Mouse (Mus musculus) neural tube, embryonic 11.5 days (tissue): ENCODE measurements at regions not wholly inside any gene's neighbourhood (a gene's known extent, or its start where the extent isn't known, plus 50 kb on each side); places are given as distances from the start of the nearest gene placed in this dataset.

Experiments
- ATAC-seq: fragments of 200-750 bp; cut with Nextera tagmentation; 2 replicates; pipeline ENCODE4 v1.8.0; 2017; ENCODE audit warnings: moderate number of reproducible peaks, mild to moderate bottlenecking, moderate TSS enrichment, moderate library complexity; ENCODE audit not compliant: insufficient read depth, low FRiP score, low TSS enrichment
- DNase-seq: peaks from one replicate; pipeline ENCODE4 v3.0.0-alpha.2; 2015; ENCODE audit warnings: low spot score
- H3K27ac ChIP-seq: fragments of 300-500 bp; sonication (generic); 2 replicates; pipeline ENCODE4 v1.5.1; 2014; ENCODE audit warnings: low read depth, mild to moderate bottlenecking, low read length
- H3K27me3 ChIP-seq: fragments of 300-500 bp; sonication (generic); 2 replicates; pipeline ENCODE4 v1.6.1; 2014; ENCODE audit warnings: mild to moderate bottlenecking, low read length, mixed read lengths; ENCODE audit not compliant: control insufficient read depth, insufficient read depth
- H3K36me3 ChIP-seq: fragments of 300-500 bp; sonication (generic); 2 replicates; pipeline ENCODE4 v1.6.1; 2014; ENCODE audit warnings: mild to moderate bottlenecking, low read length, moderate library complexity, mixed read lengths; ENCODE audit not compliant: control insufficient read depth, insufficient read depth
- H3K4me1 ChIP-seq: fragments of 300-500 bp; sonication (generic); 2 replicates; pipeline ENCODE4 v1.6.1; 2014; ENCODE audit warnings: low read length, mixed read lengths; ENCODE audit not compliant: control insufficient read depth, insufficient read depth
- H3K4me2 ChIP-seq: fragments of 300-500 bp; sonication (generic); 2 replicates; pipeline ENCODE4 v1.6.1; 2014; ENCODE audit warnings: low read depth, mild to moderate bottlenecking, moderate library complexity
- H3K4me3 ChIP-seq: fragments of 300-500 bp; sonication (generic); 2 replicates; pipeline ENCODE4 v1.5.1; 2014; ENCODE audit warnings: low read depth, low read length
- H3K9ac ChIP-seq: fragments of 300-500 bp; sonication (generic); 2 replicates; pipeline ENCODE4 v1.6.1; 2014; ENCODE audit warnings: mild to moderate bottlenecking, low read length
- H3K9me3 ChIP-seq: fragments of 300-500 bp; sonication (generic); 2 replicates; pipeline ENCODE4 v1.6.1; 2016; ENCODE audit warnings: low read length; ENCODE audit not compliant: control insufficient read depth
- WGBS: fragments of 180-500 bp; shearing (Covaris S2); extraction: QIAGEN DNeasy Blood & Tissue Kit; methylation state at CpG from one replicate; pipeline ENCODE4 v1.1.7; 2014; 5-methylcytosine and 5-hydroxymethylcytosine counted together

- no peaks in the 10 kb centered on the region for H3K36me3 ChIP-seq
- peak overlapping the region; percentile 29 for H3K4me3 ChIP-seq
- peak overlapping the region; percentile 64 for H3K27ac ChIP-seq
- peak overlapping the region; percentile 40 for H3K4me2 ChIP-seq
- no peaks in the 10 kb centered on the region for H3K4me1 ChIP-seq
- peak overlapping the region; percentile 84 for H3K9ac ChIP-seq
- H3K27me3 ChIP-seq = no peaks in the 10 kb centered on the region
- WGBS = under 1% methylated on average over 35 of the region's 35 CpGs
- H3K9me3 ChIP-seq = no peaks in the 10 kb centered on the region
- DNase-seq (peak; percentile 73), ATAC-seq (peak; percentile 72)
Measured at GRCm38 (mm10) chr15:37135590-37136164, 128.1 kb upstream of the Zfp706 start.

DNA sequence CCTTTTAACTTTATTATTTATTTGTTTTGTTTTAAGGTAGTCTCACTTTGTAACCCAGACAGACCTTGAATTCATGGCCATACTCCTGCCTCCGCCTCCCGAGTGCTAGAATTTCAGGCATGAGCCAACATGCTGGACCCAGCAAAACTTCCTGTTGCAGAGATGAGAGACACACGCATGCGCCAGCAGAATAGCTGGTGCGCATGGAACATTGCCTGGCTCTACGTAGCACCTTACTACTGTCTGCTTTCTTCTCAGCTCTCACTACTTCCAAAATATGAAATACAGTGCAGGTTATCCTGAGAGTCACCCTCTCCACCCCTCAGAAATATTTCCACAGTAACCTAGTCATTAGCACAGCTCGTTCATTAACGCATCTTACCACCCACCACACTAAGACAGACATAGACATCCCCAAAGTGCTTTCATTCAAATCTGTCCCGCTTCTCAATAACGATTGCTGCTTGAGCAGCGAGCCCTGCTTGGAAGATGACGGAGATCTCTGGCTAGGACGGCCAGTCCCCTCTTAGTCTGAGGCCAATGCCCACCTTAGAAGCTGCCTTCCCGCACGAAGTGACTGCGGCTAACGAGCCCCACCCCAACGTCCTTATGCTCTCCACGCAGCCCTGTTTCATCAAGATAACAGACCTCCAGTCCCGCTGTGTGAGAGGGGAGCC lies 127.5 kb upstream of the Zfp706 start:
- Histone ChIP-seq H3K36me3 (no peaks in the 10 kb centered on the region), H3K27me3 (no peaks in the 10 kb centered on the region), H3K9ac (peak overlapping the region; percentile 84), H3K4me2 (peak overlapping the region; percentile 40), H3K9me3 (no peaks in the 10 kb centered on the region), H3K4me1 (no peaks in the 10 kb centered on the region), H3K4me3 (peak overlapping the region; percentile 29), H3K27ac (peak overlapping the region; percentile 64)
- 23% methylated on average over 20 of the region's 20 CpGs for WGBS
- ATAC-seq = peak; percentile 57
- peak; percentile 36 for DNase-seq

DNA sequence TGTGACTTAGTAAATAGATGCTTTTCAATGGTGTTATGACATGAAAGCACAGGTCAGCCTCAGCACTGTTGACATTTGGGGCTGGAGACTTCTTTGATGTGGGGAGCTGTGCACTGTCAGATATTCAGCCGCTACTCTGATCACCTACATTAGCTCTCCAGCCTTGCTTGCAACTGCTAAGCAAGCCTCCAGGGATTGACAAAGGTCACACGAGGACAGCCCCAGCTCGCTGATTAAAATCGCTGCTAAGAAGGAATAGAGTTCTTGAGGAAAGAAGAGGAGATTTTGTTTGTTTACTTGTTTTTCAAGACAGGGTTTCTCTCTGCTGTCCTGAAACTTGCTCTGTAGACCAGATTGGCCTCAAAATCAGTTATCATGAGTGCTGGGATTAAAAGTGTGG lies 126.8 kb upstream of the Zfp706 start:
- H3K4me2 ChIP-seq = no peak overlapping the region
- H3K9me3 ChIP-seq = no peaks in the 10 kb centered on the region
- H3K27ac ChIP-seq = no peak overlapping the region
- H3K4me3 ChIP-seq = no peak overlapping the region
- no peaks in the 10 kb centered on the region for H3K4me1 ChIP-seq
- H3K36me3 ChIP-seq = no peaks in the 10 kb centered on the region
- no peaks in the 10 kb centered on the region for H3K27me3 ChIP-seq
- 36% methylated on average over 4 of the region's 4 CpGs for WGBS
- H3K9ac ChIP-seq = no peak overlapping the region
- DNase-seq (no peak), ATAC-seq (no peak)

DNA sequence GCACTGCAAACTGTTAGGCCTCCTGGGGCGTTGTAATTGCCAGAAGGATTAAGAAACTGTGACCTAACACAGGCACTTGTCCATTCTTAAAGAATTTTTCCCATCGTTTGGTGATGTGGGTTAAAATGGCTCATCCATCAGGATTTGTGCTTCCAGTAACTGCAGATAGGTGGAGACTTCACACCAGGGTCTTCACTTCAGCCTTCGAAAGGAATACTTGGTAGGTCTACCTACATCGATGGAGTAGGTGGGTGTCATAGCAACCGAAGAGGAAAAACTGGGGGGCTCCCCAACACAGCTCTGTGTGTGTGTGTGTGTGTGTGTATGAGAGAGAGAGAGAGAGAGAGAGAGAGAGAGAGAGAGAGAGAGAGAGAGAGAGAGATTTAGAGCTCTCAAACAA lies 126.3 kb upstream of the Zfp706 start:
- ATAC-seq (no peak), DNase-seq (no peak)
- no peak overlapping the region for H3K27ac ChIP-seq
- H3K4me3 ChIP-seq = no peak overlapping the region
- H3K4me1 ChIP-seq = no peaks in the 10 kb centered on the region
- no peaks in the 10 kb centered on the region for H3K9me3 ChIP-seq
- no peaks in the 10 kb centered on the region for H3K36me3 ChIP-seq
- WGBS = 46% methylated on average over 5 of the region's 5 CpGs
- H3K4me2 ChIP-seq = no peak overlapping the region
- no peaks in the 10 kb centered on the region for H3K27me3 ChIP-seq
- H3K9ac ChIP-seq = no peak overlapping the region

GRCm38 (mm10) chr15:37127681-37128080 lies 120.1 kb upstream of the Zfp706 start:
- no peaks in the 10 kb centered on the region for H3K9me3 ChIP-seq
- H3K36me3 ChIP-seq = no peaks in the 10 kb centered on the region
- H3K27ac ChIP-seq = no peak overlapping the region
- DNase-seq (no peak), ATAC-seq (no peak)
- no peak overlapping the region for H3K9ac ChIP-seq
- H3K4me3 ChIP-seq = no peak overlapping the region
- no peaks in the 10 kb centered on the region for H3K27me3 ChIP-seq
- H3K4me1 ChIP-seq = no peaks in the 10 kb centered on the region
- whole genome bisulfite sequencing = 56% methylated on average over 7 of the region's 7 CpGs
- H3K4me2 ChIP-seq = no peak overlapping the region

GRCm38 (mm10) chr15:37127170-37127569 lies 119.6 kb upstream of the Zfp706 start:
- no peak for ATAC-seq
- Histone ChIP-seq H3K4me1 (no peaks in the 10 kb centered on the region), H3K9me3 (no peaks in the 10 kb centered on the region), H3K9ac (no peak overlapping the region), H3K4me2 (no peak overlapping the region), H3K4me3 (no peak overlapping the region), H3K36me3 (no peaks in the 10 kb centered on the region), H3K27ac (no peak overlapping the region), H3K27me3 (no peaks in the 10 kb centered on the region)
- 79% methylated on average over 4 of the region's 4 CpGs for WGBS
- no peak for DNase-seq

DNA sequence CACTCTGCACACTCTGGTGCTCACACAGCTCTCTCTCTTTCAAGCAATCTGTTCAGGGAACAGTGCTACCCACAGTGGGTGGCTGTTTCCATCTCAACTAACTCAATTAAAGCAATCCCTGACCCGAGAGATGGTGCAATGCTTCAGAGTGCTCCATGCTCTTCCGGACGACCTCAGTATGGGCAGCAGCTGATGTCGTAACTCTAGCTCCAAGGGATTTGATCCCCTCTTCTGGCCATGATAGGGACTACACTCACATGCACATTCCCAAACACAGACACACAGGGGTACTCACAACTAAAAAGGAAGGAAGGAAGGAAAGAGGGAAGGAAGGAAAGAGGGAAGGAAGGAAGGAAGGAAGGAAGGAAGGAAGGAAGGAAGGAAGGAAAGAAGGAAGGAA lies 118.2 kb upstream of the Zfp706 start:
- Histone ChIP-seq H3K4me3 (no peak overlapping the region), H3K4me2 (no peak overlapping the region), H3K36me3 (no peaks in the 10 kb centered on the region), H3K27me3 (no peaks in the 10 kb centered on the region), H3K9ac (no peak overlapping the region), H3K27ac (no peak overlapping the region), H3K9me3 (no peaks in the 10 kb centered on the region), H3K4me1 (no peaks in the 10 kb centered on the region)
- 76% methylated on average over 4 of the region's 4 CpGs for WGBS
- ATAC-seq (no peak), DNase-seq (no peak)

- WGBS = 94% methylated on average over 2 of the region's 2 CpGs
- ATAC-seq (no peak), DNase-seq (no peak)
- Histone ChIP-seq H3K9me3 (no peaks in the 10 kb centered on the region), H3K36me3 (no peaks in the 10 kb centered on the region), H3K27me3 (no peaks in the 10 kb centered on the region), H3K4me2 (no peak overlapping the region), H3K4me1 (no peaks in the 10 kb centered on the region), H3K9ac (no peak overlapping the region), H3K27ac (no peak overlapping the region), H3K4me3 (no peak overlapping the region)
Measured at GRCm38 (mm10) chr15:37124951-37125350, 117.4 kb upstream of the Zfp706 start.

DNA sequence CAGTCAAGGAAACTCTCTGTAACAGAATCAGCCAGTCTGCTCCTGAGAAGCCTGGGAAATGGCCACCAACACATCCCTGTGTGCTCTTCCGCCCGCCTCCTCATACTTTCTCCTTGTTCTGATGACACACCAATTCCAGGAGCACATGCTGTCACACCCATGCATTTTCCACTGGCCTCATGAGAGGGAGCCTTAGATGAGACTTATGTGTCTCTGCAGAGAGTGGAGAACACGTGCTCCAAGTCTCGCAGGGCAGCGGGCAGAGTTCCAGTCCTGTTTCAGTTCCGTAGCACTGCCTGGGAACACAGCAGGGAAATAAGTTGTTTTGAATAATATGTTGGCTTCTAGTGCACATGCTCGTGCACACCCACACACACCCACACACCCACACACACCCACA lies 116.7 kb upstream of the Zfp706 start:
- H3K9ac ChIP-seq = no peak overlapping the region
- H3K27me3 ChIP-seq = no peaks in the 10 kb centered on the region
- 85% methylated on average over 7 of the region's 7 CpGs for WGBS
- H3K4me1 ChIP-seq = no peaks in the 10 kb centered on the region
- H3K27ac ChIP-seq = no peak overlapping the region
- no peak overlapping the region for H3K4me3 ChIP-seq
- ATAC-seq = no peak
- DNase-seq = no peak
- H3K36me3 ChIP-seq = no peaks in the 10 kb centered on the region
- H3K9me3 ChIP-seq = no peaks in the 10 kb centered on the region
- H3K4me2 ChIP-seq = no peak overlapping the region
